Mouse (Mus musculus) hindbrain, embryonic 12.5 days (tissue): ENCODE measurements around the gene U2af1. TPM values are rescaled to one million over a fixed set of nuclear protein-coding genes. Genes with fewer than 3 reads are reported as not detected.
"Not testable (repeated sequence)": the region's sequence is repeated elsewhere in the genome, so short reads cannot be mapped to it uniquely, and the experiment has no call there.

Source experiments
- ATAC-seq: fragments of 200-750 bp; cut with Nextera tagmentation; 2 replicates; pipeline ENCODE4 v1.8.0; 2017; ENCODE audit warnings: moderate TSS enrichment; ENCODE audit not compliant: low FRiP score
- H3K27ac ChIP-seq: fragments of 300-500 bp; sonication (generic); 2 replicates; pipeline ENCODE4 v1.5.1; 2016; ENCODE audit warnings: mild to moderate bottlenecking
- H3K27me3 ChIP-seq: fragments of 300-500 bp; sonication (generic); 2 replicates; pipeline ENCODE4 v1.6.1; 2016; ENCODE audit warnings: mild to moderate bottlenecking
- H3K36me3 ChIP-seq: fragments of 300-500 bp; sonication (generic); 2 replicates; pipeline ENCODE4 v1.6.1; 2016; ENCODE audit warnings: mild to moderate bottlenecking
- H3K4me1 ChIP-seq: fragments of 300-500 bp; sonication (generic); 2 replicates; pipeline ENCODE4 v1.6.1; 2016
- H3K4me2 ChIP-seq: fragments of 300-500 bp; sonication (generic); replicated peaks from 2 replicates; pipeline ENCODE4 v1.6.1; 2016; ENCODE audit warnings: mild to moderate bottlenecking
- H3K4me3 ChIP-seq: fragments of 300-500 bp; sonication (generic); 2 replicates; pipeline ENCODE4 v1.5.1; 2016; ENCODE audit warnings: mild to moderate bottlenecking
- H3K9ac ChIP-seq: fragments of 300-500 bp; sonication (generic); 2 replicates; pipeline ENCODE4 v1.6.1; 2016; ENCODE audit warnings: mild to moderate bottlenecking, moderate library complexity
- H3K9me3 ChIP-seq: fragments of 300-500 bp; sonication (generic); replicated peaks from 2 replicates; pipeline ENCODE4 v1.6.1; 2016; ENCODE audit warnings: mild to moderate bottlenecking
- WGBS: fragments of 180-500 bp; shearing (Covaris S2); methylation state at CpG from one replicate; pipeline ENCODE4 v1.1.7; 2016; 5-methylcytosine and 5-hydroxymethylcytosine counted together
- polyA plus RNA-seq: library from polyadenylated mRNA; unstranded; fragments of >200 nt; fragmentation: Nextera tagmentation; extraction: Ambion mirVana; gene quantifications from 2 replicates; pipeline ENCODE4 v1.2.1, GENCODE M21; 2016

Gene U2af1
- 293 and 303 TPM in 2 replicates for polyA plus RNA-seq

DNA sequence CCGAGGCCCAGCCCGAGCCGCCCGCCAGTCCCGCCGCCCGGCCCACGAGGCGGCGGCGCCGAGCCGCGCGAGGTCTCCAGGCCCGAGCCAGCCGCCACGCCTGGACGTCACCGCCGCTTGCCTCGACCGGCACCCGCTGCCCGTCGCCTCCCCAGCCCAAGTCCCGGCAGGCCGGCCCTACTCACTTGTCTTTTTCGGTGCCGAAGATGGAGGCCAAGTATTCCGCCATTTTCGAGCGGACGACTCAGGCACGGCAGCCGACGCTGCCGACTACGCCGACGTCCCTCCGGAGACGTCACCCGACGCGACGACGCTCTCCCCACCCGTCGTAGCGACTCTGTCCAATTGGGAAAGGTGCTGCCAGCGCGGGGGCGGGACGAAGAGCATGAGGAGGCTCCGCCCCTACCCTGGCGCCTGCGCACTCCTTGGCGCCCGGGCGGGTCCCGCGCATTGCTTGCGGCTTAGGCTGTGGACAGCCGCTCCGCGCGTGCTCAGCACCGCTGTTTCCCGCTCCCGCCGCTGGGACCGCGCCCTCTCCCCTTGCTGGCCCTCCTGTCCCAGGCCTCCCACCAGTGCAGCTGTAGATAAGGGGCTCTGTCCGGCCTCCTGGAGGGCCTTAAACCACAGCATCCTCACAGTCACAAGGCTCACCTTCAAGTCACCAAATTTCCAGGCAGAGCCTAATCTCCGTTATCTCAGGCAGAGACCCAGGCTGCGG lies at the start of gene U2af1:
TSS of gene U2af1 (minus strand) at position 425 of the 718 bp plus-strand sequence.
- Histone ChIP-seq H3K27me3 (no peaks in the 10 kb centered on the region), H3K36me3 (peaks cover 15% of the 10 kb centered on the region), H3K4me3 (peak within 1 kb of the TSS; percentile 83), H3K4me1 (peaks cover 17% of the 10 kb centered on the region), H3K27ac (peak within 1 kb of the TSS; percentile 90), H3K9ac (peak within 1 kb of the TSS; percentile 98), H3K4me2 (peak within 1 kb of the TSS; percentile 64), H3K9me3 (no peaks in the 10 kb centered on the region)
- ATAC-seq: peak; percentile 99
- WGBS: under 1% methylated on average over 61 of the region's 77 CpGs

GRCm38 (mm10) chr17:31705271-31706020 lies 46.8 kb upstream of the U2af1 start:
- 80% methylated on average over 20 of the region's 20 CpGs for WGBS
- no peak for ATAC-seq

GRCm38 (mm10) chr17:31703276-31703980 lies 44.7 kb upstream of the U2af1 start:
- Histone ChIP-seq H3K27ac (no peak overlapping the region), H3K9me3 (no peaks in the 10 kb centered on the region), H3K4me3 (no peak overlapping the region), H3K36me3 (no peaks in the 10 kb centered on the region), H3K4me2 (no peak overlapping the region), H3K4me1 (0 out of 2 replicates have a peak, but pooled peaks cover under 1% of the 10 kb centered on the region), H3K9ac (no peak overlapping the region), H3K27me3 (no peaks in the 10 kb centered on the region)
- WGBS: 78% methylated on average over 6 of the region's 6 CpGs
- ATAC-seq: no peak

More at GRCm38 (mm10) chr17:31705271-31706020, 46.8 kb upstream of the U2af1 start:
- no peaks in the 10 kb centered on the region for H3K27me3 ChIP-seq
- no peaks in the 10 kb centered on the region for H3K4me1 ChIP-seq
- H3K4me3 ChIP-seq: no peak overlapping the region
- H3K36me3 ChIP-seq: no peaks in the 10 kb centered on the region
- no peaks in the 10 kb centered on the region for H3K9me3 ChIP-seq
- no peak overlapping the region for H3K4me2 ChIP-seq
- H3K9ac ChIP-seq: no peak overlapping the region
- H3K27ac ChIP-seq: no peak overlapping the region

DNA sequence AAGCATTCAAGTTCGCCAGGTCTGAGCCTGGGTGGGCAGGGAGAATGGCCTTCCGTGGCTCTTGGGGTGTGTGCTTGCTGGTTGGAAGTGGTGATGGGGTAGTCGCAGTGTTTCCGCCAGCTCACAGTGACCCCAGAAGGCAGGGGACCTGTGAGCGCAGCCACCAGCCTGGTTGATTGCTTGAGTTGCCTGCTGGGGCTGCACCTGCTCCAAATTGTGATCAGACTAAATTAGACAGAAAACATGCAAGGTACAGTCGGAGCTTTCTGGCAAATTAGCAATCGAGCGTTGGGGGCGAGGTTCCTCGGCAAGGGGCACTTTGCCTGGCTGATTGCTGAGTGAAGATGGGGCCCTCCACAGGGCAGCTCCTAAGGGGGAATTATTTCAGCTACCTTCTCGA lies 39.7 kb upstream of the U2af1 start:
- Histone ChIP-seq H3K4me1 (peaks cover 10% of the 10 kb centered on the region), H3K9me3 (no peaks in the 10 kb centered on the region), H3K4me3 (no peak overlapping the region), H3K27ac (no peak overlapping the region), H3K4me2 (no peak overlapping the region), H3K9ac (no peak overlapping the region; the same call in 1 of the 2 replicates), H3K36me3 (no peaks in the 10 kb centered on the region), H3K27me3 (no peaks in the 10 kb centered on the region)
- WGBS: 53% methylated on average over 11 of the region's 11 CpGs
- ATAC-seq: no peak

DNA sequence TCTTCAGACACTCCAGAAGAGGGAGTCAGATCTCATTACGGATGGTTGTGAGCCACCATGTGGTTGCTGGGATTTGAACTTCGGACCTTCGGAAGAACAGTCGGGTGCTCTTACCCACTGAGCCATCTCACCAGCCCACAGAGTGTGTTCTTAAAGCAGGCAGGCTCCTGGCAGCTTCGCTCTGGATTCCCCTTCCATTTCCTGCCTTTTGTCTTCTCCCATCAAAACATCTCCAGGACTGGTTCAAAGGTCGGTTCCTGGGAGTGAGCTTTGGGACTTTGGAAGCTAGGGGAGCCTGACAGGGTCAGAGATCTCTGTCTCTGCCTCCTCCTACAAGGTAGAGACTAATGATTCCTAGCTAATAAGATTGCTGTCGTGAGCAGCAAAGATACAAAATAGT lies 36.7 kb upstream of the U2af1 start:
- 92% methylated on average over 7 of the region's 7 CpGs for WGBS
- not testable (repeated sequence) for H3K4me3 ChIP-seq, ATAC-seq, H3K27me3 ChIP-seq, H3K36me3 ChIP-seq, H3K9me3 ChIP-seq, H3K4me2 ChIP-seq, H3K9ac ChIP-seq, H3K27ac ChIP-seq
- peaks cover 17% of the 10 kb centered on the region for H3K4me1 ChIP-seq

GRCm38 (mm10) chr17:31694949-31695348 lies 36.3 kb upstream of the U2af1 start:
- H3K27ac ChIP-seq: no peak overlapping the region
- WGBS: 91% methylated on average over 1 of the region's 1 CpGs

DNA sequence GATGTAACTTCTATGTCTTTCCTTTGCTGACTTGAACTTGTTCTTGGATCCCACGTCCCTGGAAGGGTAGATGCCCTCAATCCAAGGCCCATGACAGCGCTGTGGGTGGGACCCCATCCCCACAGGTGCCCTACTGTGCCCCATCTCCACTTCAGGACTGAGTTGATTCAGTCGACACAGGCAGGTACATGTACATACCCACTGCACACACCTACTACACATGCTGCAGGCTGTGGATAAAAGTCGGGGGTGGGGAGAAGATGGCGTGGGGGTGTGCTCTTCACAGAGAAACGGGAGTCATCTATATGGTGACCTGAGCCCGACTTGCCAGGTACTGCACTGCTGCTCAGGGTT lies 35.3 kb upstream of the U2af1 start:
- Histone ChIP-seq H3K36me3 (no peaks in the 10 kb centered on the region), H3K4me3 (no peak overlapping the region), H3K27me3 (0 out of 2 replicates have a peak, but pooled peaks cover 3% of the 10 kb centered on the region), H3K4me1 (peaks cover 17% of the 10 kb centered on the region), H3K9me3 (no peaks in the 10 kb centered on the region), H3K4me2 (no peak overlapping the region), H3K27ac (no peak overlapping the region), H3K9ac (no peak overlapping the region)
- WGBS: 72% methylated on average over 7 of the region's 7 CpGs
- ATAC-seq: 0 out of 2 replicates have a peak, but pooled peaks have one; percentile 55

More at GRCm38 (mm10) chr17:31694949-31695348, 36.3 kb upstream of the U2af1 start:
- Histone ChIP-seq H3K4me1 (peaks cover 17% of the 10 kb centered on the region), H3K27me3 (0 out of 2 replicates have a peak, but pooled peaks cover 3% of the 10 kb centered on the region), H3K36me3 (no peaks in the 10 kb centered on the region), H3K9me3 (no peaks in the 10 kb centered on the region), H3K9ac (no peak overlapping the region), H3K4me3 (no peak overlapping the region), H3K4me2 (no peak overlapping the region)
- ATAC-seq: no peak

GRCm38 (mm10) chr17:31693330-31694022 lies 34.8 kb upstream of the U2af1 start:
- whole genome bisulfite sequencing: 7% methylated on average over 18 of the region's 20 CpGs
- peak overlapping the region; percentile 45 for H3K4me2 ChIP-seq
- H3K27me3 ChIP-seq: 0 out of 2 replicates have a peak, but pooled peaks cover 3% of the 10 kb centered on the region
- no peak overlapping the region for H3K9ac ChIP-seq
- H3K27ac ChIP-seq: no peak overlapping the region
- H3K4me1 ChIP-seq: peaks cover 16% of the 10 kb centered on the region
- H3K4me3 ChIP-seq: no peak overlapping the region
- peak; percentile 75 for ATAC-seq
- H3K9me3 ChIP-seq: no peaks in the 10 kb centered on the region
- no peaks in the 10 kb centered on the region for H3K36me3 ChIP-seq

GRCm38 (mm10) chr17:31692918-31693317 lies 34.2 kb upstream of the U2af1 start:
- H3K27me3 ChIP-seq: 0 out of 2 replicates have a peak, but pooled peaks cover 3% of the 10 kb centered on the region
- H3K9ac ChIP-seq: no peak overlapping the region
- peak overlapping the region; percentile 45 for H3K4me2 ChIP-seq
- no peak overlapping the region for H3K4me3 ChIP-seq
- no peak overlapping the region for H3K27ac ChIP-seq
- peaks cover 11% of the 10 kb centered on the region for H3K4me1 ChIP-seq
- H3K9me3 ChIP-seq: no peaks in the 10 kb centered on the region
- no peak for ATAC-seq
- H3K36me3 ChIP-seq: no peaks in the 10 kb centered on the region
- 40% methylated on average over 5 of the region's 5 CpGs for WGBS

- Histone ChIP-seq H3K27me3 (0 out of 2 replicates have a peak, but pooled peaks cover 3% of the 10 kb centered on the region), H3K36me3 (no peaks in the 10 kb centered on the region), H3K27ac (no peak overlapping the region), H3K4me3 (no peak overlapping the region), H3K9ac (no peak overlapping the region), H3K4me1 (peaks cover 20% of the 10 kb centered on the region), H3K9me3 (no peaks in the 10 kb centered on the region), H3K4me2 (no peak overlapping the region)
- WGBS: 65% methylated on average over 1 of the region's 1 CpGs
- ATAC-seq: no peak
Observed at GRCm38 (mm10) chr17:31689606-31690005, 30.9 kb upstream of the U2af1 start.

GRCm38 (mm10) chr17:31688112-31688511 lies 29.4 kb upstream of the U2af1 start:
- WGBS: 74% methylated on average over 9 of the region's 9 CpGs
- H3K27ac ChIP-seq: no peak overlapping the region

More at GRCm38 (mm10) chr17:31688112-31688511, 29.4 kb upstream of the U2af1 start:
- Histone ChIP-seq H3K9ac (no peak overlapping the region), H3K9me3 (no peaks in the 10 kb centered on the region), H3K4me2 (no peak overlapping the region), H3K4me1 (peaks cover 14% of the 10 kb centered on the region), H3K36me3 (no peaks in the 10 kb centered on the region), H3K27me3 (0 out of 2 replicates have a peak, but pooled peaks cover 7% of the 10 kb centered on the region), H3K4me3 (no peak overlapping the region)
- no peak for ATAC-seq
